Mouse (Mus musculus): ENCODE results near the gene Gm49387.

DNA sequence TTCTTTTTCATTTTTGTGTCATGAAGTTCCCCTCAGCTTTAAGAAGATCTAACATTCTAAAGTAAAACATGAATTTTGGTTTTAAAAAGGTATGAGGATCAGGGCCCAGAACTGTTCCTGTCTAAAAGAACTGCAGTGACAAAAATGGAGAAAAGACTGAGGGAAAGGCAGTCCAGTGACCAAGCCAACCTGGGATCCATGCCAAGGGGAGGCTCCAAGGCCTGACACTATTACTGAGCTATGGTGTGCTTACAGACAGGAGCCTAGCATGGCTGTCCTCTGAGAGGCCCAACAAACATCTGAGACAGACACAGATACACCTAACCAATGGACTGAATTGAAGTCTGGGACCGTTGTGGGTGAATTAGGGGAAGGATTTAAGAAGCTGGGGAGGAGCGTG is 130.8 kb downstream of the Gm49387 start:
- TF ChIP-seq CTCF (IDR thresholded peaks at IDR 0.05; ENCODE audit: borderline replicate concordance, insufficient read depth, low read length) (no peak), POLR2A (IDR thresholded peaks at IDR 0.05; ENCODE audit: low read depth, low read length) (no peak)
